Mouse (Mus musculus) hindbrain, embryonic 14.5 days (tissue): ENCODE results near the gene Nat10. TPM values are rescaled to one million over a fixed set of nuclear protein-coding genes. Genes with fewer than 3 reads are reported as not detected.

ENCODE experiments used
- ATAC-seq: fragments of 200-750 bp; cut with Nextera tagmentation; 2 replicates; pipeline ENCODE4 v1.8.0; 2017; ENCODE audit warnings: moderate number of reproducible peaks, mild to moderate bottlenecking, moderate TSS enrichment, moderate library complexity; ENCODE audit not compliant: low FRiP score
- DNase-seq: peaks from one replicate; pipeline ENCODE4 v3.0.0-alpha.2; 2015; ENCODE audit warnings: low spot score
- H3K27ac ChIP-seq: fragments of 300-500 bp; sonication (generic); 2 replicates; pipeline ENCODE4 v1.5.1; 2014; ENCODE audit warnings: mild to moderate bottlenecking, moderate library complexity
- H3K27me3 ChIP-seq: fragments of 300-500 bp; sonication (generic); 2 replicates; pipeline ENCODE4 v1.6.1; 2014; ENCODE audit warnings: mild to moderate bottlenecking, low read length, mixed read lengths; ENCODE audit not compliant: control insufficient read depth, insufficient read depth
- H3K36me3 ChIP-seq: fragments of 300-500 bp; sonication (generic); replicated peaks from 2 replicates; pipeline ENCODE4 v1.6.1; 2014; ENCODE audit not compliant: control insufficient read depth, insufficient read depth
- H3K4me1 ChIP-seq: fragments of 300-500 bp; sonication (generic); replicated peaks from 2 replicates; pipeline ENCODE4 v1.6.1; 2014; ENCODE audit warnings: antibody characterized with exemption, low read length, mixed read lengths; ENCODE audit not compliant: control insufficient read depth, insufficient read depth
- H3K4me2 ChIP-seq: fragments of 300-500 bp; sonication (generic); replicated peaks from 2 replicates; pipeline ENCODE4 v1.6.1; 2014; ENCODE audit warnings: mild to moderate bottlenecking, moderate library complexity
- H3K4me3 ChIP-seq: fragments of 300-500 bp; sonication (generic); replicated peaks from 2 replicates; pipeline ENCODE4 v1.5.1; 2014; ENCODE audit warnings: mild to moderate bottlenecking, low read length
- H3K9ac ChIP-seq: fragments of 300-500 bp; sonication (generic); 2 replicates; pipeline ENCODE4 v1.6.1; 2014
- H3K9me3 ChIP-seq: fragments of 300-500 bp; sonication (generic); 2 replicates; pipeline ENCODE4 v1.6.1; 2016; ENCODE audit warnings: low read length; ENCODE audit not compliant: control insufficient read depth
- WGBS: fragments of 180-500 bp; shearing (Covaris S2); extraction: QIAGEN DNeasy Blood & Tissue Kit; methylation state at CpG from one replicate; pipeline ENCODE4 v1.1.7; 2014; 5-methylcytosine and 5-hydroxymethylcytosine counted together
- polyA plus RNA-seq: library from polyadenylated mRNA; unstranded; fragments of >200 nt; fragmentation: Nextera tagmentation; extraction: Ambion mirVana; gene quantifications from 2 replicates; pipeline ENCODE4 v1.2.1, GENCODE M21; 2014

Nat10 gene
- polyA plus RNA-seq, 1 experiment from 2014 or later = 18.3 TPM

DNA sequence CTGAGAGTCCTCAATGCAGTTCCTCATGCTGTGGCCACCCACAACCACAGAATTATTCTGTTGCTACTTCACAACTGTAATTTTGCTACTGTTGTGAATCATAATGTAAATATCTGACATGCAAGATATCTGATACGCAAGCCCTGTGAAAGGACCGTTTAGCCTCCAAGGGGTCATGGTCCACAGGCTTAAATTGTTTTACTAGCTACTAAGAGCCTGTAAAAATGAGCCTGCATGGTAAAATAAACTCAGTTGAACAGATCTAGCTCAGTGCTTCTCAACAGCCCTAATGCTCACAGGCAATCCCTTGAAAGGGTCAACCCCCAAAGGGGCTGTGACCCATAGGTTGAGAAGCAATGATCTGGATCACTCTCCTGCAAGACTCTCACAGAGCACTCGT lies 12.0 kb downstream of the Nat10 start:
- Histone ChIP-seq H3K4me3 (no peak overlapping the region), H3K9me3 (no peaks in the 10 kb centered on the region), H3K9ac (no peak overlapping the region), H3K36me3 (peaks cover 83% of the 10 kb centered on the region), H3K27me3 (no peaks in the 10 kb centered on the region), H3K4me2 (no peak overlapping the region), H3K4me1 (no peaks in the 10 kb centered on the region), H3K27ac (no peak overlapping the region)
- ATAC-seq = no peak
- DNase-seq = no peak
- 96% methylated on average over 3 of the region's 3 CpGs for WGBS

GRCm38 (mm10) chr2:103747891-103748290 lies 13.2 kb downstream of the Nat10 start:
- DNase-seq = no peak
- ATAC-seq = no peak
- Histone ChIP-seq H3K4me2 (no peak overlapping the region), H3K27me3 (no peaks in the 10 kb centered on the region), H3K9me3 (no peaks in the 10 kb centered on the region), H3K4me1 (no peaks in the 10 kb centered on the region), H3K9ac (no peak overlapping the region), H3K27ac (no peak overlapping the region), H3K4me3 (no peak overlapping the region), H3K36me3 (peaks cover 80% of the 10 kb centered on the region)
- 94% methylated on average over 9 of the region's 9 CpGs for WGBS

GRCm38 (mm10) chr2:103746761-103747160 lies 14.3 kb downstream of the Nat10 start:
- peaks cover 80% of the 10 kb centered on the region for H3K36me3 ChIP-seq
- no peak overlapping the region for H3K9ac ChIP-seq
- no peaks in the 10 kb centered on the region for H3K4me1 ChIP-seq
- no peak overlapping the region for H3K4me3 ChIP-seq
- 93% methylated on average over 2 of the region's 2 CpGs for WGBS
- H3K4me2 ChIP-seq = no peak overlapping the region
- H3K27me3 ChIP-seq = no peaks in the 10 kb centered on the region
- DNase-seq (no peak), ATAC-seq (no peak)
- no peaks in the 10 kb centered on the region for H3K9me3 ChIP-seq
- no peak overlapping the region for H3K27ac ChIP-seq

- no peaks in the 10 kb centered on the region for H3K4me1 ChIP-seq
- H3K4me3 ChIP-seq = no peak overlapping the region
- H3K9ac ChIP-seq = no peak overlapping the region
- H3K9me3 ChIP-seq = no peaks in the 10 kb centered on the region
- no peak for ATAC-seq
- WGBS = 88% methylated on average over 2 of the region's 2 CpGs
- no peak overlapping the region for H3K27ac ChIP-seq
- peaks cover 74% of the 10 kb centered on the region for H3K36me3 ChIP-seq
- no peak for DNase-seq
- no peaks in the 10 kb centered on the region for H3K27me3 ChIP-seq
- no peak overlapping the region for H3K4me2 ChIP-seq
Measured at GRCm38 (mm10) chr2:103746096-103746495, 15.0 kb downstream of the Nat10 start.

DNA sequence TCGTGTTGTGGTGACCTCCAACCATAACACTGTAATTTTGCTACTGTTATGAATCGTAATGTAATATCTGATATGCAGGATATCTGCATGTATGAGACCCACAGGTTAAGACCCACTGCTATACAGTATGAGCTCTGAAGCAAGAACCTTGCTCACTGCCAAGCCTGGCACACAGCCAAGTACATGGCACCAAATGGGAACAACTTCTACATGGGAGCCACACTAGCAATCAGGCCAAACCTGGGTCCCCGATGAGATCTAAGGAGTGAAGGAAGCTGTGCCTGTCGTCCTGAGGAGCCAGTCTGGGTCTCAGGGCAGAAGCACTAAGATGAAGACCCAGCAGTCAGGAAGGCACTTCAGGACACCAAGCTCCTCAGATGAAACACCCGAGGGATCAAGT lies 15.6 kb downstream of the Nat10 start:
- Histone ChIP-seq H3K9ac (no peak overlapping the region), H3K4me3 (no peak overlapping the region), H3K9me3 (no peaks in the 10 kb centered on the region), H3K4me1 (no peaks in the 10 kb centered on the region), H3K4me2 (no peak overlapping the region), H3K27me3 (no peaks in the 10 kb centered on the region), H3K27ac (no peak overlapping the region), H3K36me3 (peaks cover 70% of the 10 kb centered on the region)
- DNase-seq = no peak
- no peak for ATAC-seq
- WGBS = 86% methylated on average over 5 of the region's 5 CpGs

DNA sequence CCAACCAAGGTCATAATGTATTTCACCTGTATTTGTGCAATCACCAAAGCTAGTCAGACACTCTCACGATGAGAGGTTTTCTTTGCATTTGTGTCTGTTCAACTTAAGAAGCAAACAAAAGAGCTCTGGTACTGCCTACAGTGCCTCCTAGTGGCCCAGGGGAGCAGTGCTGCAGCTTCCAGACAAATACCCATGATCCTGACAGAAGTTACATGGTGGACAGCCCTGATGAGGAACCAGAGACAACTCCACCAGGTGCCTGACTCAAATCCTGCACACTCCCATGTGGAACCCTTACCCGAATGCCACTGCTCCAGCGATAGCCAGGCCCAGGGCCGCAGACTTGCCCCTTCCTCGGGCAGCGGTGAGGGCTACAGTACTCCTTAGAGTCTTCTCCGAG lies 17.1 kb downstream of the Nat10 start:
- H3K4me3 ChIP-seq = no peak overlapping the region
- H3K4me2 ChIP-seq = no peak overlapping the region
- no peaks in the 10 kb centered on the region for H3K4me1 ChIP-seq
- H3K9ac ChIP-seq = no peak overlapping the region
- WGBS = 83% methylated on average over 7 of the region's 7 CpGs
- H3K27me3 ChIP-seq = no peaks in the 10 kb centered on the region
- ATAC-seq (peak; percentile 21; the same call in 1 of the 2 replicates), DNase-seq (peak; percentile 76)
- H3K27ac ChIP-seq = no peak overlapping the region
- peaks cover 67% of the 10 kb centered on the region for H3K36me3 ChIP-seq
- H3K9me3 ChIP-seq = no peaks in the 10 kb centered on the region

- Histone ChIP-seq H3K9me3 (no peaks in the 10 kb centered on the region), H3K4me1 (no peaks in the 10 kb centered on the region), H3K27ac (no peak overlapping the region), H3K36me3 (peaks cover 67% of the 10 kb centered on the region), H3K4me2 (no peak overlapping the region), H3K27me3 (no peaks in the 10 kb centered on the region), H3K4me3 (no peak overlapping the region), H3K9ac (no peak overlapping the region)
- ATAC-seq (no peak), DNase-seq (no peak)
- WGBS = 95% methylated on average over 2 of the region's 2 CpGs
Measured at GRCm38 (mm10) chr2:103743536-103743935, 17.5 kb downstream of the Nat10 start.

GRCm38 (mm10) chr2:103742821-103743220 lies 18.2 kb downstream of the Nat10 start:
- Histone ChIP-seq H3K4me2 (no peak overlapping the region), H3K4me3 (no peak overlapping the region), H3K36me3 (peaks cover 63% of the 10 kb centered on the region), H3K9ac (no peak overlapping the region), H3K27ac (no peak overlapping the region), H3K9me3 (no peaks in the 10 kb centered on the region), H3K27me3 (no peaks in the 10 kb centered on the region), H3K4me1 (no peaks in the 10 kb centered on the region)
- ATAC-seq (no peak), DNase-seq (no peak)
- 96% methylated on average over 6 of the region's 6 CpGs for WGBS

DNA sequence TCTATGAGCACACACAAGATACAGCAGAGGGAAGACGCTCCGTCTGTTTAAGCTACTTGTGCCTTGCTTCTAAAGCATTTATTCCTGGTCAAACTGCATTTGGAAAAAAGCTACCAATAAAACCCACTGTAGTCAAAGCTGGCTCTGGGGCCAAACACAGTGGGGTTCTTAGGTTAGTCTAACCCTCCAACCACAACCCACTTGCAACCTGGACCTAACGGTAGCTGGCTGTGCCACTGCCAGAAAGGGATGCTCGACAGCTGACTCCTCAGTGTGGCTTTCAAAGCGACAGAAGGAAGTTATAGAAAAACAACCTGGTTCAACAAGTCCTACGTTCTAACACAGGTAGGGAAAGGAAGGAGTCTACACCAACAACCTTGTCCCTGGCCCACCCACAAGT lies 29.6 kb downstream of the Nat10 start:
- 92% methylated on average over 6 of the region's 6 CpGs for WGBS
- Histone ChIP-seq H3K9ac (no peak overlapping the region), H3K36me3 (peaks cover 79% of the 10 kb centered on the region), H3K4me2 (no peak overlapping the region), H3K27ac (no peak overlapping the region), H3K4me3 (no peak overlapping the region), H3K9me3 (no peaks in the 10 kb centered on the region), H3K27me3 (no peaks in the 10 kb centered on the region), H3K4me1 (no peaks in the 10 kb centered on the region)
- DNase-seq (no peak), ATAC-seq (no peak)

DNA sequence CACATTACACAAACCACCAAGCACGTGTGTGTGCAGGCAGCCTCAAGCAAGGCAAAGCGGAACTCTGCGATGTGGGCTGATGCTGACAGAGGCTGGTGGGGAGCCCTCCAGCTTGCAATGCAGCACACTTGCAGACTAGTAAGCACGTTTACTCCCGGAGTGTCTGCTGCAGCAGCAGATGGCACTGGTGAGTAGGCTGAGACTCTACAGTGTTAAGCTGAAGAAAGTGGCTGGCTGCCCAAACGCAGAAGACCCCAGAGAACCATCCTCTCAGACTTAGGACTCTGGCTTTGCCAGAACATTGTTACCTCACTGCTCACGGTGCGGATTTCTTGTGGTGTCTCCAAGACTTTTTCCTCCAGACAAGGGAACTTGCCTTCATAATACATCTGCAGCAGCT lies 30.1 kb downstream of the Nat10 start:
- no peak overlapping the region for H3K4me2 ChIP-seq
- no peaks in the 10 kb centered on the region for H3K4me1 ChIP-seq
- H3K9ac ChIP-seq = no peak overlapping the region
- peaks cover 80% of the 10 kb centered on the region for H3K36me3 ChIP-seq
- no peaks in the 10 kb centered on the region for H3K27me3 ChIP-seq
- no peak overlapping the region for H3K27ac ChIP-seq
- WGBS = 85% methylated on average over 8 of the region's 8 CpGs
- ATAC-seq = no peak
- H3K4me3 ChIP-seq = no peak overlapping the region
- no peaks in the 10 kb centered on the region for H3K9me3 ChIP-seq
- no peak for DNase-seq
